Mouse (Mus musculus) limb, embryonic 12.5 days (tissue): ENCODE measurements around the gene BC117090. TPM values are rescaled to one million over a fixed set of nuclear protein-coding genes. Genes with fewer than 3 reads are reported as not detected.
"Not testable (repeated sequence)": the region's sequence is repeated elsewhere in the genome, so short reads cannot be mapped to it uniquely, and the experiment has no call there.

ENCODE experiments used
- ATAC-seq: fragments of 200-750 bp; cut with Nextera tagmentation; 2 replicates; pipeline ENCODE4 v1.8.0; 2017; ENCODE audit warnings: low read depth, moderate TSS enrichment; ENCODE audit not compliant: insufficient number of reproducible peaks, insufficient read depth, low FRiP score, low TSS enrichment
- H3K27ac ChIP-seq: fragments of 300-500 bp; sonication (generic); 2 replicates; pipeline ENCODE4 v1.5.1; 2016; ENCODE audit warnings: mild to moderate bottlenecking, moderate library complexity
- H3K27me3 ChIP-seq: fragments of 300-500 bp; sonication (generic); 2 replicates; pipeline ENCODE4 v1.6.1; 2016; ENCODE audit warnings: mild to moderate bottlenecking, moderate library complexity
- H3K36me3 ChIP-seq: fragments of 300-500 bp; sonication (generic); 2 replicates; pipeline ENCODE4 v1.6.1; 2016; ENCODE audit warnings: mild to moderate bottlenecking, moderate library complexity
- H3K4me1 ChIP-seq: fragments of 300-500 bp; sonication (generic); replicated peaks from 2 replicates; pipeline ENCODE4 v1.6.1; 2016
- H3K4me2 ChIP-seq: fragments of 300-500 bp; sonication (generic); 2 replicates; pipeline ENCODE4 v1.6.1; 2016; ENCODE audit warnings: mild to moderate bottlenecking, moderate library complexity
- H3K4me3 ChIP-seq: fragments of 300-500 bp; sonication (generic); replicated peaks from 2 replicates; pipeline ENCODE4 v1.5.1; 2016; ENCODE audit warnings: mild to moderate bottlenecking
- H3K9ac ChIP-seq: fragments of 300-500 bp; sonication (generic); replicated peaks from 2 replicates; pipeline ENCODE4 v1.6.1; 2016; ENCODE audit warnings: mild to moderate bottlenecking, moderate library complexity
- H3K9me3 ChIP-seq: fragments of 300-500 bp; sonication (generic); 2 replicates; pipeline ENCODE4 v1.6.1; 2016; ENCODE audit warnings: mild to moderate bottlenecking, moderate library complexity
- WGBS: fragments of 180-500 bp; shearing (Covaris S2); methylation state at CpG from one replicate; pipeline ENCODE4 v1.1.7; 2016; 5-methylcytosine and 5-hydroxymethylcytosine counted together
- polyA plus RNA-seq: library from polyadenylated mRNA; unstranded; fragments of >200 nt; fragmentation: Nextera tagmentation; extraction: Ambion mirVana; gene quantifications from 2 replicates; pipeline ENCODE4 v1.2.1, GENCODE M21; 2016

The BC117090 gene
- not detected in 2 replicates for polyA plus RNA-seq

GRCm38 (mm10) chr16:36334232-36334631 is at the start of gene BC117090:
BC117090 (minus strand) TSS chr16:36334332.
- Histone ChIP-seq H3K27me3 (no peaks in the 10 kb centered on the region), H3K4me2 (no peak within 1 kb of the TSS), H3K4me1 (no peaks in the 10 kb centered on the region), H3K9me3 (no peaks in the 10 kb centered on the region), H3K4me3 (no peak within 1 kb of the TSS), H3K9ac (no peak within 1 kb of the TSS), H3K27ac (no peak within 1 kb of the TSS), H3K36me3 (no peaks in the 10 kb centered on the region)
- 80% methylated on average over 3 of the region's 3 CpGs for WGBS
- ATAC-seq, result no peak

DNA sequence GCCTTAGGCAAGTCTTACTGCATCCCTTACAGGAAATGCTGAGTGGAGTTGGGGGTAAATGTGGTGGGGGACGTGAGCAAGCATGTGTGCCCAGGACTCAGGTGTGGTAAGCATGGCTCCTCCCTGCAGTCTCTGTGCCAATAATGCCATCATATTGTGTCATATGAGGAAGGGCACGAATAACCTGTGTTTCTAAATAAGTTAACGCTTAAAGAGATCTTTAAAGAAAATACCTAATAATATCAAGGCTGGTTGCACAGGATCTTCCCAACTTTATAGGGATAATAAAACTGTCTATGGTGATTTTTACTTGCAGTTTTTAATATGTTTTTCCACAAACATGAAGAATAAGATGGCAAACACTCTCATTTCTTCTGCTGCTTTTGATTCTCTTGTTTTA is 33.5 kb upstream of the BC117090 start, which contains the start of gene BC100530:
Gene BC100530 (minus strand): TSS at position 101 of the 400 bp plus-strand sequence.
- not testable (repeated sequence) for H3K4me3 ChIP-seq, H3K36me3 ChIP-seq, H3K27me3 ChIP-seq, H3K9ac ChIP-seq, H3K4me2 ChIP-seq, H3K4me1 ChIP-seq, ATAC-seq, H3K9me3 ChIP-seq, H3K27ac ChIP-seq
- 79% methylated on average over 3 of the region's 3 CpGs for WGBS

GRCm38 (mm10) chr16:36337171-36337570 is 3.0 kb upstream of the BC117090 start:
- Histone ChIP-seq H3K4me3 (no peak overlapping the region), H3K9ac (no peak overlapping the region), H3K27ac (no peak overlapping the region), H3K4me1 (no peaks in the 10 kb centered on the region), H3K27me3 (no peaks in the 10 kb centered on the region), H3K9me3 (no peaks in the 10 kb centered on the region), H3K4me2 (no peak overlapping the region), H3K36me3 (no peaks in the 10 kb centered on the region)
- no peak for ATAC-seq
- 66% methylated on average over 2 of the region's 2 CpGs for WGBS

DNA sequence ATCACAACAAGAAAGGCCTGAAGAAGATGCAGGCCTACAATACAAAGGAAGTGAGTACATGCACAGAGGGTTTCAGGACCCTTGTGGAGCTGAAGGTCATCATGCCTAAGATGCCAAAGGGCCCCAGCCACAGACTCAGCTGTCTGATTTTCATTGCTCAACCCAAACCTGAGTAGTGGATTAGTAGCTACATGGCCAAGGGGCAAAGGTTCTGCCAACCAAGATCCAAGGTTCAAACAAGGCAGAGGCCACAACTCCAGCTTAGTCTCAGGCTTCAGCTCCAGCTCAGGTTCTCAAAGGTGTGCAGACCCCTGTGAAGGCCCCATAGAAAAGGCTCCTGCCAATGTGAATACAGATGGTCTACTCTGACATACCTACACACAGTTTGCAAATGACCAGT is 14.8 kb downstream of the BC117090 start:
- Histone ChIP-seq H3K27me3 (no peaks in the 10 kb centered on the region), H3K4me3 (no peak overlapping the region), H3K27ac (no peak overlapping the region), H3K9me3 (no peaks in the 10 kb centered on the region), H3K4me2 (no peak overlapping the region), H3K36me3 (no peaks in the 10 kb centered on the region), H3K4me1 (no peaks in the 10 kb centered on the region), H3K9ac (no peak overlapping the region)
- ATAC-seq, result no peak

- not testable (repeated sequence) for H3K4me3 ChIP-seq, ATAC-seq, H3K9ac ChIP-seq, H3K36me3 ChIP-seq, H3K4me2 ChIP-seq, H3K27me3 ChIP-seq, H3K27ac ChIP-seq, H3K4me1 ChIP-seq, H3K9me3 ChIP-seq
- WGBS, result 90% methylated on average over 6 of the region's 6 CpGs
Observed at GRCm38 (mm10) chr16:36316111-36316510, 18.0 kb downstream of the BC117090 start.

DNA sequence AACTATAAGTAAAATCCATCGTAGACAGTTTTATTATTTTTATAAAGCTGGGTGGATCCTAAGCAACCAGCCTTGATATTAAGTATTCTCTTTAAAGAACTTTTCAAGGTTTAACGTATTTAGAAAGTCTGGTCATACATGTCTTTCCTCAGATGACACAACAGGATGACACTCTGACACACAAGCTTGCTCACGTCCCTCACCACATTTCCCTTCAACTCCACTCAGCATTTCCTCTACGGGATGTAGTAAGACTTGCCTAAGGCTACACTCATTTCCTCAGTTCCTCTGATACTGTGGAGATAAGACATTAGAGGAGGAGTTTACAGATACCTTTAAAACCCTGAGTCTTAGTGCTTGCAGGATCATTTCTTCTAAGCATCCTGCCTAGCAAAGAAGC is 26.5 kb downstream of the BC117090 start:
- ATAC-seq, result no peak
- WGBS, result 84% methylated on average over 4 of the region's 4 CpGs
- Histone ChIP-seq H3K4me2 (no peak overlapping the region), H3K9ac (no peak overlapping the region), H3K27ac (no peak overlapping the region), H3K4me1 (no peaks in the 10 kb centered on the region), H3K9me3 (no peaks in the 10 kb centered on the region), H3K36me3 (no peaks in the 10 kb centered on the region), H3K4me3 (no peak overlapping the region), H3K27me3 (no peaks in the 10 kb centered on the region)

- Histone ChIP-seq H3K9ac (no peak overlapping the region), H3K9me3 (no peaks in the 10 kb centered on the region), H3K4me3 (no peak overlapping the region), H3K27ac (no peak overlapping the region), H3K4me2 (no peak overlapping the region), H3K27me3 (no peaks in the 10 kb centered on the region), H3K4me1 (no peaks in the 10 kb centered on the region), H3K36me3 (no peaks in the 10 kb centered on the region)
- ATAC-seq, result no peak
- WGBS, result 81% methylated on average over 4 of the region's 4 CpGs
Observed at GRCm38 (mm10) chr16:36289140-36289539, 45.0 kb downstream of the BC117090 start.

DNA sequence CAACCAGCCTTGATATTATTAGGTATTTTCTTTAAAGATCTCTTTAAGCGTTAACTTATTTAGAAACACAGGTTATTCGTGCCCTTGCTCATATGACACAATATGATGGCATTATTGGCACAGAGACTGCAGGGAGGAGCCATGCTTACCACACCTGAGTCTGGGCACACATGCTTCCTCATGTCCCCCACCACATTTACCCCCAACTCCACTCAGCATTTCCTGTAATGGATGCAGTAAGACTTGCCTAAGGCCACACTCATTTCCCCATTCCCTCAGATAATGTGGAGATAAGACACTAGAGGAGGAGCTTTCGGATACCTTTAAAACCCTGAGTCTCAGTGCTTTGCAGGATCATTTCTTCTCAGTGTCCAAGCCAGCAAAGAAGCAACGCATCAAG is 57.3 kb downstream of the BC117090 start, which contains the start of gene Stfa1:
Gene Stfa1 (plus strand): TSS at position 156 of the 400 bp plus-strand sequence.
- 83% methylated on average over 4 of the region's 4 CpGs for WGBS
- H3K4me2 ChIP-seq, H3K4me3 ChIP-seq, H3K9me3 ChIP-seq, H3K27me3 ChIP-seq, H3K36me3 ChIP-seq, H3K9ac ChIP-seq, ATAC-seq, H3K4me1 ChIP-seq, H3K27ac ChIP-seq: not testable (repeated sequence)

Other genes with a start within 250 kb of the BC117090 start
- 0.16 and 0.58 TPM in 2 replicates for gene Csta1, start 203.1 kb downstream of the BC117090 start, polyA plus RNA-seq
- not detected in 2 replicates for gene Stfa2l1, start 177.5 kb downstream of the BC117090 start, polyA plus RNA-seq
- gene Gm5483, start 150.1 kb downstream of the BC117090 start, polyA plus RNA-seq, result 1.2 and 1.4 TPM in 2 replicates
- not detected in 2 replicates for gene Gm5416, start 123.9 kb downstream of the BC117090 start, polyA plus RNA-seq
- gene 2010005H15Rik, start 112.9 kb downstream of the BC117090 start, polyA plus RNA-seq, result not detected in 2 replicates
- 1.8 and 2.6 TPM in 2 replicates for gene Stfa1, start 57.4 kb downstream of the BC117090 start, polyA plus RNA-seq
- 1.6 and 2.7 TPM in 2 replicates for gene BC100530, start 33.4 kb upstream of the BC117090 start, polyA plus RNA-seq
- gene Stfa2, start 74.1 kb upstream of the BC117090 start, polyA plus RNA-seq, result not detected in 2 replicates
- 0.60 and 0.83 TPM in 2 replicates for gene Stfa3, start 121.1 kb upstream of the BC117090 start, polyA plus RNA-seq
- gene Casr, start 227.8 kb upstream of the BC117090 start, polyA plus RNA-seq, result 0.13 and 0.31 TPM in 2 replicates